ENCODE assay signal across 15 mouse cellular contexts in the genomic region with DNA sequence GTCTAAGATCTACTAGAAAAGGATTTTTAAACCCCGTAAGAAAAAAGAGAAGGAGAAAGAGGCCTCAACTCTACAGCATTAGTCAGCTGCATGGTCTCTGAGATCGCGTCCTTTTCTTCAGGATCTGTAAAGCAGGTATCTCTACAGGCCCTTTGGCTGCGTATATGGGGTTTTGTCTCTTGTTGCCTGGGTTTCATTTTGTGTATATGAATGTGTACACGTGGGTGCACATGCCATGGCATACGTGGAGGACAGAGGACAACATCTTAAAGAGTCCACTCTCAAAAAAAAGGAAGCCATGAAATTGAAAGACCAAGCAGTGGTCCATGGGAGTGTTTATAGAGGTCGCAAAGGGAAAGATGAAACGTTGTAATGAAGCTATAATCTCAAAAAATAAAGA. TPM values are rescaled to one million over a fixed set of nuclear protein-coding genes. Genes with fewer than 3 reads are reported as not detected.
DNase-seq lines count a peak whose midpoint lies in the region; ATAC-seq and TF ChIP-seq lines count a peak whose summit lies in the region.
"Had no signal": no experiment of that assay in that cellular context is flagged by ENCODE, and none has a peak within 500 bp of the region (broad histone marks: within the 10 kb centered on the region; RNA-seq: fewer than 3 reads in every experiment).

No protein-coding gene starts in this region.

- 74% methylated on average over 8 of the region's 8 CpGs for WGBS in heart, embryonic 11.5 days (ENCODE audit: insufficient replicate concordance)
- 89% methylated on average over 8 of the region's 8 CpGs for WGBS in limb, embryonic 13.5 days
- 93% methylated on average over 8 of the region's 8 CpGs for WGBS in limb, embryonic 10.5 days
- 87% methylated on average over 8 of the region's 8 CpGs for whole genome bisulfite sequencing in embryonic facial prominence, embryonic 12.5 days
- WGBS in stomach, postnatal 0 days: 71% methylated on average over 8 of the region's 8 CpGs

- no peaks in the 10 kb centered on the region for H3K36me3 ChIP-seq in heart, embryonic 11.5 days (ENCODE audit: control insufficient read depth, insufficient read depth, low read length)
- H3K36me3 ChIP-seq in limb, embryonic 13.5 days: peaks cover 24% of the 10 kb centered on the region
- peaks cover 34% of the 10 kb centered on the region for H3K36me3 ChIP-seq in limb, embryonic 10.5 days
- H3K36me3 ChIP-seq in embryonic facial prominence, embryonic 12.5 days: peaks cover 7% of the 10 kb centered on the region; the same call in 1 of the 2 replicates
- no peaks in the 10 kb centered on the region for H3K36me3 ChIP-seq in stomach, postnatal 0 days (ENCODE audit: control insufficient read depth, insufficient read depth, low read length)

- peaks cover 6% of the 10 kb centered on the region; the same call in 1 of the 2 replicates for H3K4me1 ChIP-seq in heart, embryonic 11.5 days (ENCODE audit: control insufficient read depth, insufficient read depth, low read length)
- H3K4me1 ChIP-seq in limb, embryonic 13.5 days: peaks cover 31% of the 10 kb centered on the region
- H3K4me1 ChIP-seq in limb, embryonic 10.5 days: peaks cover 32% of the 10 kb centered on the region
- peaks cover 16% of the 10 kb centered on the region; the same call in 1 of the 2 replicates for H3K4me1 ChIP-seq in embryonic facial prominence, embryonic 12.5 days
- H3K4me1 ChIP-seq in stomach, postnatal 0 days (replicated peaks; ENCODE audit: control insufficient read depth, insufficient read depth): 0 out of 2 replicates have a peak, but pooled peaks cover 3% of the 10 kb centered on the region

- H3K9me3 ChIP-seq in heart, embryonic 11.5 days (replicated peaks; ENCODE audit: control insufficient read depth, low read length): no peaks in the 10 kb centered on the region
- H3K9me3 ChIP-seq in limb, embryonic 13.5 days: no peaks in the 10 kb centered on the region
- H3K9me3 ChIP-seq in limb, embryonic 10.5 days (replicated peaks): no peaks in the 10 kb centered on the region
- H3K9me3 ChIP-seq in embryonic facial prominence, embryonic 12.5 days: no peaks in the 10 kb centered on the region
- H3K9me3 ChIP-seq in stomach, postnatal 0 days (ENCODE audit: control insufficient read depth, low read length): no peaks in the 10 kb centered on the region
- H3K9me3 ChIP-seq: limb, embryonic 12.5 days had no signal

- TF ChIP-seq EP300 in stomach, postnatal 0 days (optimal IDR thresholded peaks at IDR 0.05): no peak

- no peak for ATAC-seq in heart, embryonic 11.5 days (replicated peaks; ENCODE audit: insufficient number of reproducible peaks, low FRiP score, low TSS enrichment)
- ATAC-seq in limb, embryonic 13.5 days (ENCODE audit: low FRiP score, low read depth): no peak
- ATAC-seq in embryonic facial prominence, embryonic 12.5 days (ENCODE audit: insufficient number of reproducible peaks, insufficient read depth, low FRiP score, low TSS enrichment): no peak
- no peak for ATAC-seq in stomach, postnatal 0 days (ENCODE audit: low FRiP score, low TSS enrichment)

- H3K4me2 ChIP-seq in heart, embryonic 11.5 days: peak overlapping the region; percentile 69
- H3K4me2 ChIP-seq in limb, embryonic 13.5 days (replicated peaks): no peak overlapping the region
- no peak overlapping the region for H3K4me2 ChIP-seq in embryonic facial prominence, embryonic 12.5 days (replicated peaks)
- no peak overlapping the region; the same call in 1 of the 2 replicates for H3K4me2 ChIP-seq in stomach, postnatal 0 days (replicated peaks; ENCODE audit: low read depth)

- DNase-seq in heart, adult 18-20 months: no peak
- no peak for DNase-seq in limb, embryonic 10.5 days (ENCODE audit: low spot score)
- no peak for DNase-seq in stomach, postnatal 0 days (ENCODE audit: low spot score)
- no peak for DNase-seq in cerebellum, adult 9-10 months
- DNase-seq: adrenal gland, postnatal 10 days; cerebellum, adult 8-10 months; embryo, embryonic 11 days; gastrocnemius, postnatal 25 days; heart, postnatal 4 days; kidney, adult 8-10 months had no signal

- no peak overlapping the region for H3K4me3 ChIP-seq in heart, embryonic 11.5 days (ENCODE audit: low read depth, low read length)
- no peak overlapping the region for H3K4me3 ChIP-seq in limb, embryonic 13.5 days
- no peak overlapping the region for H3K4me3 ChIP-seq in limb, embryonic 10.5 days
- H3K4me3 ChIP-seq in embryonic facial prominence, embryonic 12.5 days: no peak overlapping the region
- H3K4me3 ChIP-seq in stomach, postnatal 0 days (ENCODE audit: low read depth, low read length): no peak overlapping the region
- H3K4me3 ChIP-seq: erythroblast, embryonic 14.5 days; limb, embryonic 12.5 days had no signal

- H3K27me3 ChIP-seq in heart, embryonic 11.5 days (ENCODE audit: control insufficient read depth, insufficient read depth, low read length): peaks cover 10% of the 10 kb centered on the region
- 0 out of 2 replicates have a peak, but pooled peaks cover 3% of the 10 kb centered on the region for H3K27me3 ChIP-seq in limb, embryonic 13.5 days
- peaks cover 8% of the 10 kb centered on the region; the same call in 1 of the 2 replicates for H3K27me3 ChIP-seq in limb, embryonic 10.5 days (ENCODE audit: low read depth, poor library complexity, severe bottlenecking)
- 0 out of 2 replicates have a peak, but pooled peaks cover 4% of the 10 kb centered on the region for H3K27me3 ChIP-seq in embryonic facial prominence, embryonic 12.5 days
- H3K27me3 ChIP-seq in stomach, postnatal 0 days (ENCODE audit: control insufficient read depth, insufficient read depth, low read length): no peaks in the 10 kb centered on the region

- no peak overlapping the region for H3K9ac ChIP-seq in heart, embryonic 11.5 days (ENCODE audit: low read depth, low read length)
- peak overlapping the region; percentile 40; the same call in 1 of the 2 replicates for H3K9ac ChIP-seq in limb, embryonic 13.5 days
- H3K9ac ChIP-seq in embryonic facial prominence, embryonic 12.5 days: 0 out of 2 replicates have a peak overlapping the region, but pooled peaks have one; percentile 36
- no peak overlapping the region for H3K9ac ChIP-seq in stomach, postnatal 0 days (ENCODE audit: low read length)
- H3K9ac ChIP-seq: limb, embryonic 12.5 days had no signal

- H3K27ac ChIP-seq in heart, embryonic 11.5 days (ENCODE audit: low read depth, low read length): peak overlapping the region; percentile 11; the same call in 1 of the 2 replicates
- H3K27ac ChIP-seq in limb, embryonic 13.5 days: no peak overlapping the region
- H3K27ac ChIP-seq in limb, embryonic 10.5 days: no peak overlapping the region
- H3K27ac ChIP-seq in embryonic facial prominence, embryonic 12.5 days: no peak overlapping the region
- H3K27ac ChIP-seq in stomach, postnatal 0 days (replicated peaks): peak overlapping the region; percentile 14
- H3K27ac ChIP-seq: limb, embryonic 12.5 days had no signal

- no peak for TF ChIP-seq CTCF in stomach, postnatal 0 days (IDR thresholded peaks at IDR 0.05; ENCODE audit: low read depth)

RNA-seq across cellular contexts. Expression of gene Utp11, which starts 1.9 kb away (rescaled TPM):
- 57.1 and 60.7 TPM in 2 replicates for polyA plus RNA-seq in heart, embryonic 11.5 days (2014; fragmentation: Nextera tagmentation; extraction: Ambion mirVana)
- 10 to 100 TPM; 11.0 to 14.0 TPM for total RNA-seq in heart, adult 18-20 months (2021)
- 84.4 and 87.9 TPM in 2 replicates for polyA plus RNA-seq in limb, embryonic 13.5 days (2015; fragmentation: Nextera tagmentation; extraction: Ambion mirVana)
- polyA plus RNA-seq in limb, embryonic 10.5 days (2016; fragmentation: Nextera tagmentation; extraction: Ambion mirVana): 73.9 and 77.2 TPM in 2 replicates
- 81.1 and 86.4 TPM in 2 replicates for polyA plus RNA-seq in embryonic facial prominence, embryonic 12.5 days (2016; fragmentation: Nextera tagmentation; extraction: Ambion mirVana)
- 105 TPM in 2 replicates for polyA plus RNA-seq in stomach, postnatal 0 days (2015; fragmentation: Nextera tagmentation; extraction: Ambion mirVana)

RNA-seq across cellular contexts. Expression of gene Fhl3, which starts 9.0 kb away (rescaled TPM):
- polyA plus RNA-seq in heart, embryonic 11.5 days (2014; fragmentation: Nextera tagmentation; extraction: Ambion mirVana): 6.3 and 6.4 TPM in 2 replicates
- total RNA-seq in heart, adult 18-20 months (2021): 10 to 100 TPM in 1 of 2 experiments, 1 to 10 TPM in 1; 8.2 to 13.8 TPM
- 19.9 and 23.8 TPM in 2 replicates for polyA plus RNA-seq in limb, embryonic 13.5 days (2015; fragmentation: Nextera tagmentation; extraction: Ambion mirVana)
- polyA plus RNA-seq in limb, embryonic 10.5 days (2016; fragmentation: Nextera tagmentation; extraction: Ambion mirVana): 7.7 and 10.1 TPM in 2 replicates
- polyA plus RNA-seq in embryonic facial prominence, embryonic 12.5 days (2016; fragmentation: Nextera tagmentation; extraction: Ambion mirVana): 12.5 and 14.3 TPM in 2 replicates
- 7.4 and 9.0 TPM in 2 replicates for polyA plus RNA-seq in stomach, postnatal 0 days (2015; fragmentation: Nextera tagmentation; extraction: Ambion mirVana)

RNA-seq across cellular contexts. Expression of gene Sf3a3, which starts 23.1 kb away (rescaled TPM):
- polyA plus RNA-seq in heart, embryonic 11.5 days (2014; fragmentation: Nextera tagmentation; extraction: Ambion mirVana): 109 and 113 TPM in 2 replicates
- 10 to 100 TPM; 18.8 to 19.4 TPM for total RNA-seq in heart, adult 18-20 months (2021)
- polyA plus RNA-seq in limb, embryonic 13.5 days (2015; fragmentation: Nextera tagmentation; extraction: Ambion mirVana): 180 and 188 TPM in 2 replicates
- 270 and 284 TPM in 2 replicates for polyA plus RNA-seq in limb, embryonic 10.5 days (2016; fragmentation: Nextera tagmentation; extraction: Ambion mirVana)
- polyA plus RNA-seq in embryonic facial prominence, embryonic 12.5 days (2016; fragmentation: Nextera tagmentation; extraction: Ambion mirVana): 205 and 210 TPM in 2 replicates
- 58.7 and 63.5 TPM in 2 replicates for polyA plus RNA-seq in stomach, postnatal 0 days (2015; fragmentation: Nextera tagmentation; extraction: Ambion mirVana)

RNA-seq across cellular contexts. Expression of gene Pou3f1, which starts 34.8 kb away (rescaled TPM):
- 0.21 and 0.24 TPM in 2 replicates for polyA plus RNA-seq in heart, embryonic 11.5 days (2014; fragmentation: Nextera tagmentation; extraction: Ambion mirVana)
- under 1 TPM; 0.15 to 0.33 TPM for total RNA-seq in heart, adult 18-20 months (2021)
- polyA plus RNA-seq in limb, embryonic 13.5 days (2015; fragmentation: Nextera tagmentation; extraction: Ambion mirVana): 0.75 and 0.99 TPM in 2 replicates
- polyA plus RNA-seq in limb, embryonic 10.5 days (2016; fragmentation: Nextera tagmentation; extraction: Ambion mirVana): 0.04 and 0.13 TPM in 2 replicates
- polyA plus RNA-seq in embryonic facial prominence, embryonic 12.5 days (2016; fragmentation: Nextera tagmentation; extraction: Ambion mirVana): 2.9 and 3.6 TPM in 2 replicates
- 0.13 TPM in 2 replicates for polyA plus RNA-seq in stomach, postnatal 0 days (2015; fragmentation: Nextera tagmentation; extraction: Ambion mirVana)

RNA-seq across cellular contexts. Expression of gene Inpp5b, which starts 50.2 kb away (rescaled TPM):
- 18.5 and 19.2 TPM in 2 replicates for polyA plus RNA-seq in heart, embryonic 11.5 days (2014; fragmentation: Nextera tagmentation; extraction: Ambion mirVana)
- 1 to 10 TPM; 5.6 to 7.0 TPM for total RNA-seq in heart, adult 18-20 months (2021)
- 24.6 and 25.2 TPM in 2 replicates for polyA plus RNA-seq in limb, embryonic 13.5 days (2015; fragmentation: Nextera tagmentation; extraction: Ambion mirVana)
- polyA plus RNA-seq in limb, embryonic 10.5 days (2016; fragmentation: Nextera tagmentation; extraction: Ambion mirVana): 22.7 and 22.8 TPM in 2 replicates
- polyA plus RNA-seq in embryonic facial prominence, embryonic 12.5 days (2016; fragmentation: Nextera tagmentation; extraction: Ambion mirVana): 28.7 and 29.5 TPM in 2 replicates
- polyA plus RNA-seq in stomach, postnatal 0 days (2015; fragmentation: Nextera tagmentation; extraction: Ambion mirVana): 23.5 and 24.8 TPM in 2 replicates

Comparison
In these comparisons a context has a peak if more than half of its experiments do, and no peak if none do; other contexts are left out.
1. H3K27ac ChIP-seq: peak in heart, embryonic 11.5 days (single experiment) and stomach, postnatal 0 days (single experiment); none in limb, embryonic 13.5 days (single experiment), limb, embryonic 10.5 days (single experiment) and embryonic facial prominence, embryonic 12.5 days (single experiment).
2. H3K9ac ChIP-seq: peak in limb, embryonic 13.5 days (single experiment) and embryonic facial prominence, embryonic 12.5 days (single experiment); none in heart, embryonic 11.5 days (single experiment) and stomach, postnatal 0 days (single experiment).